Mouse (Mus musculus) Patski (cell line): ENCODE measurements around the gene Tbx4. TPM values are rescaled to one million over a fixed set of nuclear protein-coding genes. Genes with fewer than 3 reads are reported as not detected.

Experiments
- ATAC-seq: fragments of 100-300 bp; one replicate; pipeline ENCODE4 v1.8.0; 2021
- CTCF ChIA-PET: fragments of 350-600 bp; sonication (Branson Sonifier 250); formaldehyde crosslinking; loops from one replicate; lab custom pipeline; 2022; ENCODE audit warnings: inconsistent platforms; lab: Charles Lee
- POLR2A ChIA-PET: fragments of 350-600 bp; sonication (Branson Sonifier 250); formaldehyde crosslinking; loops from one replicate; lab custom pipeline; 2022; ENCODE audit warnings: antibody characterized with exemption, inconsistent platforms; lab: Charles Lee
- DNase-seq: peaks from one replicate; pipeline ENCODE4 v3.0.0-alpha.2; 2011; ENCODE audit warnings: low read depth, low spot score
- H3K27me3 ChIP-seq: fragments of 371-371 bp; one replicate; pipeline ENCODE4 v1.5.1; 2021
- CTCF ChIP-seq: fragments of 100-300 bp; IDR thresholded peaks from one replicate; pipeline ENCODE4 v1.5.1; 2021
- in situ Hi-C: fragments of 300-500 bp; cut with MboI; formaldehyde crosslinking; loops from 3 replicates; pipeline ENCODE4 v1.11.1; 2018; ENCODE audit warnings: low pct_unique_long_range_greater_than_20kb, mixed read lengths
- polyA plus RNA-seq: library from polyadenylated mRNA; unstranded; gene quantifications from one replicate; pipeline ENCODE4 v1.2.3, GENCODE M21; 2021

Gene Tbx4
- polyA plus RNA-seq, 1 experiment from 2014 or later: not detected

DNA sequence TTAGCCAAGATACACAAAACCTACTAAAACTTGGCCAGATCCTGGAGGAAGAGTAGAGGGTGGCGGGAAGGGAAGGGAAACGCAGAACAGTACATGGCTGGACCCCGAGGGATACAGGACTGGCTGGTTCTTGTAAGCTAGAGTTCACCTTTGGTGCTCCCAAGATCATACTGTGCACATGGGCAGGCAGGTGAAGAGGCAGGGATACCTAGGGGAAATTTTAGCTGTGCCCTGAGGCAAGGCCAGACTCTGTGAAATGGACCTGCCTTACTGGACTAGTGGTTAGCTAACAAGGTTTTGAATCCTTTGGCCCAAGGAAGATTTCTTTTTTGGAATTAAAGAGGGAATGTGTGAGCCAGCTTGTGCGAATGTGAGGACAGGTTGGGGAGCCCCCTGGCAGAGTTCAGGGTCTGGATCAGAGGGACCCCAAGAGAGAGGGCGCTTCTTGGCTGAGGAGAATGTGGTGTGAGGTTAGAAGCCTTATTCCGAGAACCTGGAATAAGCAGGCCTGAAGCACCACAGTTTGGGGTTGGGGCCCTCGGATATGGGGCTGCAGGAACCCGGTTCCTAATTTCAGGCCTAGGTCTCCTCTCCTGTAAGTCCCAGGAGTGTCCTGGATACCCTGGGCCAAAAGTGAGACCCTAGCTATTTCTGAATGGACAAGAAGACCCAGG lies 3.0 kb downstream of the Tbx4 start:
- no peak for ATAC-seq
- ChIA-PET CTCF (no interaction called here), POLR2A (interaction anchor here (1.2 kb wide), 1 partner anchor 11 kb away, joined by 3 read pairs; no protein-coding TSS in a partner anchor)
- H3K27me3 ChIP-seq: peaks cover 83% of the 10 kb centered on the region
- in situ Hi-C loops: no loop called here
- no peak for TF ChIP-seq CTCF
- no peak for DNase-seq

- CTCF ChIA-PET: no interaction called here
- DNase-seq (no peak), ATAC-seq (no peak)
- POLR2A ChIA-PET: interaction anchor here (1.2 kb wide), 1 partner anchor 11 kb away, joined by 3 read pairs; no protein-coding TSS in a partner anchor
- in situ Hi-C loops: no loop called here
- peaks cover 80% of the 10 kb centered on the region for H3K27me3 ChIP-seq
- no peak for TF ChIP-seq CTCF
Observed at GRCm38 (mm10) chr11:85889730-85890562, 3.7 kb downstream of the Tbx4 start.

GRCm38 (mm10) chr11:85890563-85890845 lies 4.3 kb downstream of the Tbx4 start:
- DNase-seq: no peak
- POLR2A ChIA-PET: no interaction called here
- peaks cover 82% of the 10 kb centered on the region for H3K27me3 ChIP-seq
- CTCF ChIA-PET: no interaction called here
- ATAC-seq: no peak
- TF ChIP-seq CTCF: no peak
- in situ Hi-C loops: no loop called here

- ATAC-seq (no peak), DNase-seq (no peak)
- in situ Hi-C loops: no loop called here
- TF ChIP-seq CTCF: no peak
- CTCF ChIA-PET: interaction anchor here (1.0 kb wide), 1 partner anchor 53 kb away, joined by 3 read pairs; no protein-coding TSS in a partner anchor
- POLR2A ChIA-PET: interaction anchor here (0.6 kb wide), 1 partner anchor 93 kb away, joined by 3 read pairs; no protein-coding TSS in a partner anchor
- H3K27me3 ChIP-seq: peaks cover 81% of the 10 kb centered on the region
Observed at GRCm38 (mm10) chr11:85891010-85891691, 4.9 kb downstream of the Tbx4 start.

DNA sequence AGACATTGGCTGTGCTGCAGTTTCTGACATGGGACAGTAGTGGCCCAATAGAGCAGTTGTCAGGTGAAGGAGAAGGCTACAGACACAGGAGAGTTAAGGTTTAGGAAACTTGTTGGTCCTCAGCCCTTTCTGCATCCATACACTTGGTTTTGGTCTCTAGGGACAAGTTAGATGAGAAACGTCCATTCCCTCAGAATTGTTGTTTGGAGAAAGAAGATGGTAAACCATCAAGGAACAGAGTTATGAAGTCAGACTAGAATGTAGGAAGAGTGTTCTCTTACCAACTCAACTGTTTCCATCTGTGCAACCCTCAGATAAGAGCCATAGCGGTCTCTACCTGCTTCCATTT lies 5.4 kb downstream of the Tbx4 start:
- ChIA-PET POLR2A (interaction anchor here (0.7 kb wide), 1 partner anchor 17 kb away, joined by 3 read pairs; no protein-coding TSS in a partner anchor), CTCF (interaction anchor here (1.0 kb wide), 1 partner anchor 53 kb away, joined by 3 read pairs; no protein-coding TSS in a partner anchor)
- no peak for DNase-seq
- ATAC-seq: no peak
- in situ Hi-C loops: no loop called here
- TF ChIP-seq CTCF: no peak
- H3K27me3 ChIP-seq: peaks cover 78% of the 10 kb centered on the region

GRCm38 (mm10) chr11:85892771-85893170 lies 6.5 kb downstream of the Tbx4 start:
- ChIA-PET POLR2A (no interaction called here), CTCF (no interaction called here)
- no peak for ATAC-seq

DNA sequence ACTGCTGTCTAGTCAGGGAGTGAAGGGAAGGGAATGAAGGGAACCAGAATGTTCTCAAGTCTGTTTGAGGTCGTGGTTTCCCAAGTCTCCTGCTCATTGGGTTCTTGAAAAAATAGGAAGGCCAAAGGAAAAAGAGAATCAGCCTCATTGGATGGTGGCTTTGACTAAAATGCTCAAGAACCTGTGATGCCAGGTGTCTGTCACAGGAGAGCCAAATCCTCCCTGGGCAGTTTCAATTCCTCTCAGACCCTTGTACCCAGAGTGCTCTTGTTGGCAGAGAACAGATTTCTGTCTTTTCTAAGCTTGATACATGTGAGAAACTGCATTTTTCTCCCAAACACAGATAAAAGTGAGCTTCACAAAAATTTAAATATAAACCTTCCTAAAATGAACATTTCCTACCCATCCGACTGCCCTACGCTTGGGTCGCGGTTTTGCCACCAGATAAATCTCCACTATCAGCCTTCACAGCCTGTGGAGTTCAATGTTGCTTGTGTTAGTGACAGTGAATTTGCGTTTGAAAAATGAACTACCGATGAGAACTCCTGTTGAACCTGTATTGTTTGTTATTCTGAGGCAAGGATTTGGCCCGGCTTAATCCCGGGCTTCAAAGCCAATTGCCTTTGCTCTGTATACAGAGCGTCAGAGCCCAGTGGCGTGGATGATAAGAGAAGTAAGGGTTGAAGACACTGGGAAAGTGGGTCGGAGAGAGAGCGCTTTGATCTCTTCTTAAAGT lies 7.3 kb downstream of the Tbx4 start:
- no peak for TF ChIP-seq CTCF
- in situ Hi-C loops: no loop called here
- ATAC-seq: no peak
- ChIA-PET POLR2A (interaction anchor here (0.7 kb wide), 1 partner anchor 27 kb away, joined by 6 read pairs; no protein-coding TSS in a partner anchor), CTCF (no interaction called here)
- no peak for DNase-seq
- peaks cover 75% of the 10 kb centered on the region for H3K27me3 ChIP-seq

More at GRCm38 (mm10) chr11:85892771-85893170, 6.5 kb downstream of the Tbx4 start:
- DNase-seq: no peak
- no peak for TF ChIP-seq CTCF
- H3K27me3 ChIP-seq: peaks cover 77% of the 10 kb centered on the region
- in situ Hi-C loops: no loop called here

GRCm38 (mm10) chr11:85894136-85894530 lies 7.9 kb downstream of the Tbx4 start:
- DNase-seq (no peak), ATAC-seq (no peak)
- ChIA-PET CTCF (no interaction called here), POLR2A (interaction anchor here (0.7 kb wide), 1 partner anchor 26 kb away, joined by 6 read pairs; no protein-coding TSS in a partner anchor)
- peaks cover 73% of the 10 kb centered on the region for H3K27me3 ChIP-seq
- TF ChIP-seq CTCF: no peak
- in situ Hi-C loops: no loop called here

GRCm38 (mm10) chr11:85894731-85895545 lies 8.7 kb downstream of the Tbx4 start:
- ATAC-seq (no peak), DNase-seq (no peak)
- no peak for TF ChIP-seq CTCF
- peaks cover 72% of the 10 kb centered on the region for H3K27me3 ChIP-seq
- in situ Hi-C loops: no loop called here
- ChIA-PET POLR2A (no interaction called here), CTCF (no interaction called here)
